Mouse (Mus musculus) kidney, adult 2 months (tissue): ENCODE measurements at regions not wholly inside any gene's neighbourhood (a gene's known extent, or its start where the extent isn't known, plus 50 kb on each side); places are given as distances from the start of the nearest gene placed in this dataset.
"Not testable (repeated sequence)": the region's sequence is repeated elsewhere in the genome, so short reads cannot be mapped to it uniquely, and the experiment has no call there.

Experiments
- DNase-seq: peaks from one replicate; pipeline ENCODE4 v3.0.0; 2021
- H3K27ac ChIP-seq: fragments of 200-500 bp; 2 replicates; pipeline ENCODE4 v1.5.1; 2012; ENCODE audit warnings: low read depth, low read length, control low read depth, inconsistent platforms; ENCODE audit not compliant: insufficient read depth
- H3K27me3 ChIP-seq: fragments of 200-500 bp; replicated peaks from 2 replicates; pipeline ENCODE4 v1.6.1; 2012; ENCODE audit warnings: mild to moderate bottlenecking, moderate library complexity, low read length, inconsistent platforms; ENCODE audit not compliant: control insufficient read depth, insufficient read depth
- H3K36me3 ChIP-seq: fragments of 200-500 bp; 2 replicates; pipeline ENCODE4 v1.6.1; 2012; ENCODE audit warnings: mild to moderate bottlenecking, moderate library complexity, low read length, inconsistent platforms; ENCODE audit not compliant: control insufficient read depth, insufficient read depth
- H3K4me1 ChIP-seq: fragments of 200-500 bp; 2 replicates; pipeline ENCODE4 v1.6.1; 2011; ENCODE audit warnings: low read length; ENCODE audit not compliant: control insufficient read depth, insufficient read depth
- H3K4me3 ChIP-seq: fragments of 200-500 bp; 2 replicates; pipeline ENCODE4 v1.5.1; 2011; ENCODE audit warnings: mild to moderate bottlenecking, low read depth, low read length, control low read depth; ENCODE audit not compliant: insufficient read depth
- CTCF ChIP-seq: fragments of 200-500 bp; conservative IDR thresholded peaks from 2 replicates; pipeline ENCODE4 v1.5.1; 2011; ENCODE audit warnings: low read depth, mild to moderate bottlenecking, control low read depth, low read length, moderate library complexity, mixed read lengths; ENCODE audit not compliant: insufficient read depth, insufficient read length
- POLR2A ChIP-seq: fragments of 200-500 bp; IDR thresholded peaks from one replicate; pipeline ENCODE4 v1.6.1; 2011; ENCODE audit warnings: low read depth, low read length, control low read depth
- WGBS: fragments of 180-500 bp; shearing (Covaris S2); methylation state at CpG from one replicate; pipeline ENCODE4 v1.1.7; 2018; 5-methylcytosine and 5-hydroxymethylcytosine counted together

GRCm38 (mm10) chr2:116322039-116322770, 256.6 kb upstream of the Meis2 start:
- DNase-seq: no peak
- Histone ChIP-seq H3K36me3 (no peaks in the 10 kb centered on the region), H3K27me3 (no peaks in the 10 kb centered on the region), H3K4me3 (no peak overlapping the region), H3K27ac (no peak overlapping the region), H3K4me1 (no peaks in the 10 kb centered on the region)
- no peak for TF ChIP-seq POLR2A
- TF ChIP-seq CTCF: no peak
- 86% methylated on average over 14 of the region's 14 CpGs for WGBS

GRCm38 (mm10) chr2:116299551-116299950, 233.9 kb upstream of the Meis2 start:
- H3K4me1 ChIP-seq: no peaks in the 10 kb centered on the region
- H3K36me3 ChIP-seq: no peaks in the 10 kb centered on the region
- no peak for DNase-seq
- WGBS: 63% methylated on average over 1 of the region's 1 CpGs
- no peak overlapping the region for H3K4me3 ChIP-seq
- TF ChIP-seq CTCF: no peak
- TF ChIP-seq POLR2A: no peak
- H3K27me3 ChIP-seq: no peaks in the 10 kb centered on the region
- no peak overlapping the region for H3K27ac ChIP-seq

GRCm38 (mm10) chr2:116289886-116290285, 224.2 kb upstream of the Meis2 start:
- TF ChIP-seq POLR2A (no peak), CTCF (no peak)
- 88% methylated on average over 7 of the region's 7 CpGs for WGBS
- no peak overlapping the region for H3K4me3 ChIP-seq
- no peak for DNase-seq
- H3K27ac ChIP-seq: no peak overlapping the region
- no peaks in the 10 kb centered on the region for H3K27me3 ChIP-seq
- no peaks in the 10 kb centered on the region for H3K36me3 ChIP-seq
- no peaks in the 10 kb centered on the region for H3K4me1 ChIP-seq

- DNase-seq, H3K27ac ChIP-seq, H3K4me1 ChIP-seq, H3K27me3 ChIP-seq, H3K36me3 ChIP-seq, H3K4me3 ChIP-seq: not testable (repeated sequence)
- 74% methylated on average over 3 of the region's 3 CpGs for WGBS
These were observed 177.6 kb upstream of the Meis2 start for GRCm38 (mm10) chr2:116243191-116243590.

GRCm38 (mm10) chr2:116236731-116237130, 171.1 kb upstream of the Meis2 start:
- no peak overlapping the region for H3K4me3 ChIP-seq
- H3K4me1 ChIP-seq: no peaks in the 10 kb centered on the region
- DNase-seq: no peak
- no peaks in the 10 kb centered on the region for H3K27me3 ChIP-seq
- H3K27ac ChIP-seq: no peak overlapping the region
- TF ChIP-seq POLR2A (no peak), CTCF (no peak)
- H3K36me3 ChIP-seq: no peaks in the 10 kb centered on the region

GRCm38 (mm10) chr2:116232793-116233192, 167.2 kb upstream of the Meis2 start:
- no peaks in the 10 kb centered on the region for H3K36me3 ChIP-seq
- no peak overlapping the region for H3K27ac ChIP-seq
- WGBS: 67% methylated on average over 1 of the region's 1 CpGs
- no peaks in the 10 kb centered on the region for H3K4me1 ChIP-seq
- TF ChIP-seq CTCF (no peak), POLR2A (no peak)
- no peak for DNase-seq
- no peak overlapping the region for H3K4me3 ChIP-seq
- H3K27me3 ChIP-seq: no peaks in the 10 kb centered on the region

GRCm38 (mm10) chr2:116216418-116216817, 150.8 kb upstream of the Meis2 start:
- peak; percentile 23 for DNase-seq
- no peaks in the 10 kb centered on the region for H3K27me3 ChIP-seq
- no peaks in the 10 kb centered on the region for H3K4me1 ChIP-seq
- H3K27ac ChIP-seq: no peak overlapping the region
- H3K4me3 ChIP-seq: no peak overlapping the region
- TF ChIP-seq POLR2A (no peak), CTCF (peak; percentile 63)
- H3K36me3 ChIP-seq: no peaks in the 10 kb centered on the region
- 80% methylated on average over 7 of the region's 7 CpGs for WGBS
